Mouse (Mus musculus) hindbrain, embryonic 16.5 days (tissue): Measurements from ENCODE around the gene Bnip1. TPM values are rescaled to one million over a fixed set of nuclear protein-coding genes. Genes with fewer than 3 reads are reported as not detected.

Source experiments
- polyA plus RNA-seq: library from polyadenylated mRNA; unstranded; fragments of >200 nt; fragmentation: Nextera tagmentation; extraction: Ambion mirVana; gene quantifications from 2 replicates; pipeline ENCODE4 v1.2.1, GENCODE M21; 2015

Gene Bnip1
- polyA plus RNA-seq, 1 experiment from 2014 or later: 63.6 TPM

Other genes starting within 250 kb of the Bnip1 start
- gene Ergic1, start 219.6 kb upstream of the Bnip1 start, polyA plus RNA-seq: 97.0 and 106 TPM in 2 replicates
- gene Dusp1, start 218.9 kb upstream of the Bnip1 start, polyA plus RNA-seq: 27.1 and 29.0 TPM in 2 replicates
- 98.0 and 99.8 TPM in 2 replicates for gene Atp6v0e, start 117.8 kb upstream of the Bnip1 start, polyA plus RNA-seq
- gene Crebrf, start 65.4 kb upstream of the Bnip1 start, polyA plus RNA-seq: 7.9 and 10.6 TPM in 2 replicates
- not detected in 2 replicates for gene Nkx2-5, start 63.9 kb downstream of the Bnip1 start, polyA plus RNA-seq
- gene Kifc5b, start 136.0 kb downstream of the Bnip1 start, polyA plus RNA-seq: 2.6 and 3.6 TPM in 2 replicates
- 30.3 and 31.7 TPM in 2 replicates for gene Phf1, start 152.0 kb downstream of the Bnip1 start, polyA plus RNA-seq
- 140 and 150 TPM in 2 replicates for gene Cuta, start 158.5 kb downstream of the Bnip1 start, polyA plus RNA-seq
- 2.5 and 4.9 TPM in 2 replicates for gene Syngap1, start 160.2 kb downstream of the Bnip1 start, polyA plus RNA-seq
- gene Zbtb9, start 192.1 kb downstream of the Bnip1 start, polyA plus RNA-seq: 13.0 and 15.6 TPM in 2 replicates
- 4.0 and 4.1 TPM in 2 replicates for gene Bak1, start 247.9 kb downstream of the Bnip1 start, polyA plus RNA-seq